Mouse (Mus musculus) ovary, adult 18-20 months (tissue): ENCODE data around the gene Fh1.

ENCODE experiments used
- DNase-seq: peaks from one replicate; pipeline ENCODE4 v3.0.0; 2022; ENCODE audit warnings: low spot score, mixed read lengths

Fh1 gene

DNA sequence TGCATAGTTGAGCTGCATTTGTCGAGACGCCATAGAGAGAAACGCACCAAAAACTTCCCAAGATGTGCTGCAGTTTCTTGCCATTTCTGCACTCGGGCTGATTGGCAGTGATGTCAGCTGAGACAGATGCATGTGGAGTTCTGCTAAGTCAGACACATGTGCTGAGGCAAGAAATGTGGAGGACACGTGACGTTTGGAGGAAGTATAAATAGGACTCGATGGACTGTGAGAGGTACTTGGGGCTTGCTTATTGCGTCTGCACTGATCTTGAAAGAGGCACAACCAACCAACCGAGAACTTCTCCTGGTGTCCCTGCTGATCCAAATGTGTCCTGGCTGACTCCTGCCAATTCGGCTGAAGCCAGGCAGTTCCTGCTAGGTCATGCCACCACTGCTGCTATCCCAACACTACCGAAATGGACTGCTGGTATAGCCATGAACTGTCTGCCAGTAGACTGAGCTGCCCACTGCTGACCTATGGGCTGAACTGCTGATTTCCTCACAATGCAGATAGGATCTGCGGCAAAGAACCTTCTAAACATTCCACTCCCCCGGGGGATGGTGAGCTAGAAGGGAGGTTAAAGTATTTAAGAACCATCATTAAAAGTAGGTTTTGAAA, 5.5 kb downstream of the Fh1 start, which contains the start of gene Kmo:
Gene Kmo, plus strand, starts transcription at position 568 of the 618 bp plus-strand sequence.
- no peak for DNase-seq

DNA sequence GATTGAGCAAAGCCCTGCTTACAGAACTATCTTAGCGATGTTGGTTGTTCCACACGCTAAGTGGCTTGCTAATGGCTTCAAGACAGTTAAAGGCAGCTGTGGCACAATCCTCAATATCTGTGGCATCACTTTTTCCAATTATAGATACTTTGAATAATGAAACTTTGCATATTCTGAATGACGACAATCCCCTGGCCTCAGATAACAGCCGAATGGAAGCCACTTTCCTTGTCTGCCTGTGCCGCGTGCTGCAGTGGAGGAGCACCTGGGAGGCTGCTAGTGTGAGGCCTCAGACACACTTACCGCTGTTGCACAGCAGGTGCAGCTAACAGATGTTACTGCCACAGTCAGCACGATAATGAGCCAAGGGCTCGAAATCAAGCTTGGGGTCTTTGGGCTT, 10.4 kb downstream of the Fh1 start:
- DNase-seq, result no peak

DNA sequence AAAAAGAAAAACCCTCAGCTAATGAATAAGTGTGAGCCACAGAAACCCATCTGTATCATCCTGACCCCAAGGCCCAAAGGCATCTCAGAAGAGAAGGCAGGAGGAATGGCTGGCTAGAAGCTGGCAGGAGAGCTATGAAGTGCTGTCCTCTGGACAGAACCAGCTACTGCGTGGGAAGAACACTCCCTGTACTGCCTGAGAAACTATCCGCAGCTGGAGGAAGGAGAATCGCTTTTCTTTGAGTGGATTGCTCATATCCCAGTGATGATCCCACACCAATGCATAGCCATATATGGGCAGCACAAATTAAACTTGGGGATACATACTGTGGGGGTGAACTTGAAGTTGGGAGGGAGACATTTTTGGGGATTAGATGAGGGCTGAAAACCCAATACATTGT, 16.7 kb downstream of the Fh1 start:
- DNase-seq, result no peak

DNA sequence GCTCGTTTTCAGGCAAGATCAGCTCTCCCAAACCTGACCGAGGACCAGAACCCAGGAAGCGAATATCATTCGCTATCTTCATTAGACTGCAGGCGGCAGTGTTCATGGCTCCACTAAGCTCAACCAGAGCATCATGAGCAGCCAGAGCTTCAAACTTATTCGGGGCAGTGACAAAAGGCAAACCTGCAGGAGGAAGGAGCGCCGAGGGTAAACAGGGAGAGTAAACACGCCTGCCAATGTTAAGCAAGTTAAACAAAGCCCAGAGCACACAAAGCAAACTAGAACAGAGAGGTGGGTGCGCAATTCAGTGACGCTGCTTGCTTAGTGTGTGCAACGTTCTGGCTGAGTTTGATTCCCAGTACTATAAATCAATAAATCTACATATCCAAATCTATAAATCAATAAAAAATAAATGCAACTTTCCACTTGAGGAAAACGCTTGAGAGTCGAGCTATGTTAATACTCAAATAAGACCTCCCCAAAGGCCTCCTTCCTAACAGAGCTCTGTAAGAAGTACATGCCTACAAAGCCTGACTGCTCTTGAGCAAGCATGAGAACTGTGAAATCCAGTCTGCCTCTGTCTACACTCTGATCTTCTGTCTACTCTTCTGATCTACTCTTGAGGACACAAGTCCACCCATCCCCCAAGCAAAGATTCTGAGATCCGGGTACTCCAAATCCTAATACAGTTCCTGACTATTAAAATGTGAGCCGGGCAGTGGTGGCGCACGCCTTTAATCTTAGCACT, 17.4 kb downstream of the Fh1 start:
- no peak for DNase-seq

DNA sequence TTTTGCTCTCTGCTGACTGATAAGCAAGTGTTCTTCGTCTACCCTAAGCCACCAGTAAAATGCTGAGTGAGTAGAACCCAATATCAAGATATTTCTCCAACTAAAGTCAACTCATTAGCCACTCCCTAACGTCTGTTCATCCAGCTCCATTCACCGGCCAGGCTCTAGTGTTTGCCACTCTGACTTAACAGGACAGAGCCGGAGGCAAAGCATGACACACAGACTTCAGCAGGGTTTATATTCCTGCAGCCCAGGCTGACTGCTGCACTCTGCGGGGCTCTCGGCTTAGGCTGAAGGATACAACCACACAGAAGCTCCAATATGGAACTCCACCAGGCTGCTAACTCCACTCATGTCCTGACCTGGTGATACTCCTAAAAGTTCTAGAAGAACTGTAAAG, 18.1 kb downstream of the Fh1 start:
- DNase-seq, result no peak

DNA sequence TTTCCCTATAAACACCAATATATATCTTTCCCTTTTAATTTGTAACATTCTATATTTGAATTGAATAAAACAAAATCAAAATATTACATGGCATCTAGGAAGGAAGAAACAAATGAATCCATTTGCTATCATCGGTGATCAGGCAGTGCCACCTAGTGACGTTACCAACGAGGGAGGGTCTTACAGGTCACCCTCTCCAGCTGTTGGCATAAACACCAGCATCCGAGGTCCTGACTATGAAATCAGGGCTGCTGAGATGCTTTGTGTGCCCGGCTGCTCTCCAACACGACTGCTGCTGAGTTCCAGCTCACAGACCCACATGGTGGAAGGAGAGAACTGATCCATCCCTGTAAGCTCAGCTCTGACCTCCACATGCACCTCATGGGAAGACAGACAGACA, 22.0 kb downstream of the Fh1 start:
- no peak for DNase-seq

DNA sequence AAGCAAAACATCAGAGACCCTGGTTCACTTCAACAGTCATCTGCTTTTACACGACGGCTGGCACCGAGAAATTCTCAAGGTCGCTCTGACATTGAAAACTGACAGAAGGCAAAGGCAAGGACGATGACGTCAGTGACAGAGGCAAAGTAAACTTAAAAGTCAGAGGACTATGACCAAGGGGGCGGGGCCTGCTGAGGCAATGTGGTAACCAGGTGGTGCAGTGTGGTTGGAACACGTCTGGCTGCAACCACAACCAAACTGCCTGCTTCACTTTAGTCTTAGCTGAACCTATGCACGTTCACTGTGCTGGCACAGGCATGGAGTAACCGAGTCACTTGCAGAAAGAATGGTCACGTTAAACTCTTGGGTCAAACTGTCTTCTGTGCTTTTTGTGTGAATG, 23.2 kb downstream of the Fh1 start:
- no peak for DNase-seq

DNA sequence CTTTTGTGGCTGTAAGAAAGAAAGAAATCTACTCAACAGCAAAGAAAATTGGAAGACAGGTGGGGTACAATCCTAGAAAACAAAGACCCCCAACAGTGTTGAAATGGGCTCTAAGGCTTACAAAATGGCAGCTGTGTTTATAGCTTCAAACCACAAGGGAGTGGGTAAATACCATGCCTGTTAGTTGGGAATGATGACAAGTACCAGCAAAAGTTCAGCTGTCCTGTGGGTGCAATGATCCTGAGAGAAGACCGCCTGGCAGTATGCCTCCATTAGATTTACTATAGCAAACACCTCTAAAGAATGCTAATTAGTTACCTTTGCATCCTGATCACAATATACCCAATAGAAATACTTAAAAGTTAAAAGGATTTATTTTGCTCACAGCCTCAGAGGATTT, 32.6 kb downstream of the Fh1 start:
- no peak for DNase-seq

DNA sequence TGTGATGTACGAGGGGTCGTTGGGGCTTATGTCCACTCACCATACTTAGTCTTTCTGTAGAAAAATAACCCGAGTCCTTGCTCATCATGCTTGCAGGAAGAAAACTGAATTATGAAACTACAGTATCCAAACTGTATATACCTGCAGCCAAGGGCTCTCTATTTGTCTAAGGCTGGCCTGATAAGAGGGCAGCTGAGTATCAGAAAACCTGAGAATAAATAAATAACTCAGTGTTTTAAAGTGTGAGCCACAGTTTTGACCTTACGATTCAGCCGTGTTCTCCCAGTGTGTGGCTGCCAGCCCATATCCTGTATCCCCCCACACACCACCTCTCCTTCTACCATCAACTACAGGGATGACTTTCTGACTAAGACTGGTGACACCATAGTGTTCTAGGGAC, 38.8 kb downstream of the Fh1 start:
- no peak for DNase-seq

DNA sequence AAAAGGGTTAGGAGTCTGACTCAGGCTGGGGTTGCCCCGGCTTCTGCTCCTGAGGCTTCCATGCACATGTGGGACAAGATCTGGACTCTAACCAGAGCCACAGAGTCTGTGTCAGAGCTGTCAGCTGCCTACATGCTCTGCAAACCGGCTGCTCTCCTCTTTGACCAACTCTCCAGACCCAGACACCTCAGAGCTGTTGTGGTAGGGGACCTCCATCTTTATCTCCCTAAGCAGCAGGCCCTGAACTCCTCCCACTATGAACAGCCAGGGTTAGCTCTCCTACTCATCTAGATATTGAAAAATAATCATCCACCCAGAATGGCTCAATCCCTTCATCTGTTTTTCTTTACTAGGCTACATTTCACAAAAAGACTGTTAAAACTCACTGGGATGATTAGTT, 40.2 kb downstream of the Fh1 start:
- DNase-seq, result no peak

DNA sequence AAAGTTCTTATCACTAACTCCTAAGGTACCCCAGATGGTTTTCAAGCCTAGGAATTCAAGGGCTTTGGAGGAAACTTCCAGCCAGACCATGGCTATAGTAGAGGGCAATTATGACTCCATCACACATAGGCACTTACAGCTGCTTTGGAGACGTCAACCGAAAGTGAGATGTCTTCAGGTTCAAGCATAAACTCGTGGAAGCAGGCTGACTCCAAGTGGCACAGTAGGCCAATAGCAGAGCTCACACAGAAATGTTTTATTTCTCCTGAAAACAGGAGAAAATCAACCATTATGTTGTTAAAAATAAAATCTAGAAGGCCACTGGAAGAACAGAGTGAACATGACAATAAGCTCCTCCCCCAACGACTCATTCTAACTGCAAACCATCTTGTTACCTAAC, 42.6 kb downstream of the Fh1 start:
- no peak for DNase-seq

DNA sequence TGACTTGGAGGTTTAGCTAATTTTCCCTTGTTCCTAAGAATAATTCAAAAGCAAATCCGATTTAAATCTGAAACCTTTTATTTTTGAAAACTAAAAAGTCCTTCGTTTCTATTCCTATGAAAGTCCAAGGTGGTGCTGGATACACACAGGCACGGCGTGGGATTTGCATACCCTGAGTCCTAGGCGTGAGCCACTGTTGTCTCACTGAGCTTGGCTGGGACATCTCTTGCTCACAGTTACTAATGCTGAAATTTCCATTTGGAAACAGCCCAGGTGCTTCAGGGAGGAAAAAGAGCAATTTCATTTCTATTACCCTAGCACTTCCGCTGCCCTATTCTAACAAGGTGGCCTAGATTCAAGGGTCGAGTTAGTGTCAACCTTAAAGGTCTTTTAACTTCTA, 45.1 kb downstream of the Fh1 start:
- DNase-seq, result no peak

DNA sequence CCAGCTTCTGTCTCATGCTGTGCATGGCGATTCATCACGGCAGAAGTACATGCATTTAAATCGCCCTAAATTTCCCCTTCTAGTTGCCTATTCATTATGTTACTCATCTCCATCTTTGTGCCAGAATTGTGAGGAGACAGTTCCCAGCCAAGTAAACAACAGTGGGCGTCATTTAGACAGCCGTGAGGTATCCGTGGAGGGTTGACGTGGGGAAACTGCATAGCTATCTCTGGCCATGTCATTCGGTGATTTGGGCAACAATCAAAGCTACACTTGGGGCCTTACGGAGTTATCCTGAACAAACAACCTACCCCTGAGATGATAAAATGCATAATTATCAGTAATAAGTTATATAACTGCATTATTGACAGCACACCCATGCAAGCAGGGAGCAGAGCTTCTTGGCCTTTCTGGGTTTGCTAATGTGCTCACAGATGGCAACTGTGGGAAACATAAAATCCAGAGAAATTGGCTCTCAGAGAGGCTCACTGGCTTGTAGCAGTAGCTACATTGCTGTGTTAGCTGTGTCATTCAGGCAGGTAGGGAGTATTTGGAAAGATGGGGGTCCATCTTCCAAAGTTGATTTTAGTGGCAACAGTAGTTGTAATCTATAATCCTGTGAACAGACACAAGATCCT, 45.7 kb downstream of the Fh1 start:
- no peak for DNase-seq

DNA sequence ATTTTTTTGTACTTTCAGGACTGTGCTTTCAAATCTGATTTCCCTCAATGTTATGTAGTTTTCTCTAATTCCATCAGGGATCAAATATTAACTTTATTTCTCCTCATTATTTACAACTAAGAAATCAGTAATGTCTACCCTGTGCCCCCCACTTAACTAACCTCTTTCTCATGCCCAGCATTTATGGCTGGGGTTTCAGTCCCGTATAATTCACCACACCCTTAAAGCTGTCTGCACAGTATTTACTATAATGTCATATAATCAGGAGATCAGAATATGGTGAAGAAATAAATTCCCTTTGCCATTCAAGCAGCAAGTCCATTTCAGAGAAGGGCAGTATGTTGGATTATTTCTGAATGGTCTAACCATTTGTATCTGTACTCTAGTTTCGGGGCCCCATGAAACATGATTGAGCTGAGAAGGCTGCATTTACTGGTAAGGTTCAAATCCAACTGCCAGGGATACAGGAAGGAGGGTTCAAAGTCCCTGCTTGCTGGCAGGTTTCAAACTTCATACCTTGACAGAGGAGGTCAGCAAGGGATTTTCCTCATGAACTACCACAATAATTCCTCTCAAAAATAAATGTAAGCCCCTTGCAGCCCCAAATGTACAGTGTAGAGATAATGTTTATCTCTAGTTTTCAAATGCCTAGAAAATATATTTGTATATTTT, 46.9 kb downstream of the Fh1 start:
- no peak for DNase-seq

DNA sequence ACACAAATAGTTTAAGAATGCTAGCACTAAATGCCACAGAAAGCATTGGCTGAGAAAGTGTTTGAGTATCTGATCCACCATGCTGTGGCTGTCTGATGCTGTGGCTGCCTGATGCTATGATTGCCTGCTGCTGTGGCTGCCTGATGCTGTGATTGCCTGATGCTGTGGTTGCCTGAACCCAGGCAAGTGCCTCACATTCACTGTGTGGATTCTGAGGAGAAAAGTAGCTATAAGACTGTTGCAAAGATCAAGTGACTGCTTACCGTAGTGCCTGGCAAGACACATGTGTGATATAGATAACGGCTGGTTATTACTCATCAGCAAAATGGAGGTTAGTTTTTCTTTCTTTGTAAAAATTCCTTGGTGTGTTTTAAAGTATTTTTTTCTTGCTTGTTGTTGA, 51.3 kb downstream of the Fh1 start:
- DNase-seq, result no peak

DNA sequence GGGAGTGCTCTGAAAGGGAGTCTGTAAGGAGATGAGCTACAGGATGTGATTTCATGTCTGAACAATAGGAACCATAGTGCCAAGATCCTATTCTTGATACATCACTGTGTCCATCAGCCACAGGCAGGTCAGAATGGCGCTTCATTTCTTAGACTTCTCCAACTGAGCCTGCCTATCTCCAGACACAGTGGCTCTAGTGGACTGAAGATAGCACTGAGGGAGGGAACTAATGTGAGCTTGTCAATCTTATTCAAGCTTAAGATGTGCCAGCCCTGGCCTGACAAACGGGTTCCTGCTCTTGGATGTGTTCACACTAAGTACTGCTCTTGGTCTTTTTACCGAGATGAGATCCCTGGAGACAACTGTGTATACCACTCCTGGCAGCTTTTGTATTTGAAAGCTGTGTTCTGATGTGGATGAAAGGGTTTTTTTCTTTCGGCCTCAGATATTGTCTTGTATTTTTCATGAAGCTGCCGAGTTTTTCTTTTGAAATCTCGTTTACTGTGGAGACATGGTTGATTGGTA, 59.8 kb downstream of the Fh1 start:
- no peak for DNase-seq

DNA sequence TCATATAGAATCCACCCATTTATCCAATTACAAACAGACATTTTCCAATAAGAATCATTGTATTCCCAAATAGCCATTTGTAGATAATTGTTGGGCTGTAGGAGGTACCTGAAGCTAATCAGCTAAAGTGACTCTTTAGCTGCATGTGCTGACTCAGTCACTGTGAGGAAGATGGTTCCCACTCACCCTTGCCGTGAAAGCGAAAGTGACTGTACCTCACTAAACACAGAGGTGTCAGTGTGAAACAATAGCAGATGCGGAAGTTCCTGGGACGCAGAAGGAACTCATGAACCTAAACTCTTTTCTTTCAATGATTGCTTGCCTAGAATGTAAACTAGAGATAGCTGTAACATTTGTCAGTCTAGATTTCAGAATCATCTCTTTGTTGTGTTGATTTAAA, 61.1 kb downstream of the Fh1 start:
- no peak for DNase-seq

DNA sequence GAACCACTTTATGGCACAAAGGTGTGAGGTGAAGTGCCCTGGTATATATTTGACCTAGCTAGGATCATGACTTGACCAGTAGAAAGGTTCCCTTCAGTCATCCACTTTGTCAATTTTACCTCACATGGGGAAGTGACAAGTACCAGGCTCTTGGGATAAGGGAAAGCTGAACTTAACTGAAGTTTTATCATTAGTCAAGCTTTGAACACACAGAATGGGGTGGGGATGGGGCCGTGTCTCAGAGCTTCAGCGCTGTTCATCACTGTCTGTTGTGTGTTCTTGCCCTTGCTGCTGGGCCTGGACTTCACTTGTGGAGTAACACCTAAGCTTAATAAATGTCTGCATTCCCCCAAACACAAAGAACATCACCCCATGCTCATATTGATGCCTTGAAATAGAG, 63.1 kb downstream of the Fh1 start:
- DNase-seq, result no peak

DNA sequence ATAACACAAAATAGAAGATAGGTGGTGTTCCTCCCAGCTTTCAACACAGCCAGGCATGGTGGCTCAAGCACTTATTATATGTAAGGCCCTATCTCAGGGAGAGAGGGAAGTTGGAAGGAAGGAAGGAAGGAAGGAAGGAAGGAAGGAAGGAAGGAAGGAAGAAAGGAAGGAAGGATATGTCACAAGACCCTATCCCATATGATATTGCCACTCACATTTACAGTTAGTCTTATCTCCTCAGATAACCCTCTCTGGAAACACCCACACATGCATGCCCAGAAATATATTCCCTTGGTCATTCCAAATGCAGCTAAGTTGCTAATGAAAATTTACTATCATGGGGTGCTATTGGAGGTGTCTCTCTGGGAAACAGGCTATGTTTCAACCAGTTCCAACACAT, 63.6 kb downstream of the Fh1 start:
- DNase-seq, result no peak

DNA sequence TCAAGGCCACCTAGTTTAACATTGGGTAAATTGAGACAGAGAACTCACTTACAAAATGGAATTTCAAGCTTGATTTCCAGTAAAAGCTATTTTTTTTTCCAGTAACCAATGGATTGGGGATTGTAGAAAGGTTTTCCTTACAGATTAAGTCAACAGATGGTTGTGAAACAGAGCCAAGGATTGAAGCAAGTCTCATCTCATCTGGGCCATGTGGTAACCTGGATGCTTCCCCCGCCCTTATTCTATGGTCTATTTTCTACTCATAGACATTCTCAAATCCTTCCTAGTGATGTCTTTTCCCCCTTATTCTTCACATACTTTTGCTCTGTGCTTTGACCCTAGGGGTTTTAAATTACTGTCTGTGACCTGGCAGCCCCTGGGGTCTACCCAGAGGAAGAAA, 70.8 kb downstream of the Fh1 start:
- no peak for DNase-seq

DNA sequence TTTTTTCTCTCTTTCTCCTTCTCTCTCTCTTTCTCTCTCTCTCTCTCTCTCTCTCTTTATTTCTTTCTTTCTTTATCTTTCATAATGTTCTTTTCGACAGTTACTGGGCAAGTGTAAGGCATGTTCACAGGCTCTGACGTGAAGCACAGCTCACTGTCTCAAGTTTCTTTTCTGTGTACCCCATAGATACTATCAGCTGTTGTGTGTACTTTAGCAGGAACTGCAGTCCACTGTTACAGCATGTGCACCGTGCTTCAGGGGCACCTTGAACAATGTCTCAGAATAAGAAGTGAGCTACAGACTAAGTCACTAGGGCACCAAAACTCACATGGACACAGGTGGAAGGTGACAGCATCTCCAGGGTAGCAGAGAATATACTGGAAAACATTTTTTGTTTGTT, 73.0 kb downstream of the Fh1 start:
- no peak for DNase-seq

DNA sequence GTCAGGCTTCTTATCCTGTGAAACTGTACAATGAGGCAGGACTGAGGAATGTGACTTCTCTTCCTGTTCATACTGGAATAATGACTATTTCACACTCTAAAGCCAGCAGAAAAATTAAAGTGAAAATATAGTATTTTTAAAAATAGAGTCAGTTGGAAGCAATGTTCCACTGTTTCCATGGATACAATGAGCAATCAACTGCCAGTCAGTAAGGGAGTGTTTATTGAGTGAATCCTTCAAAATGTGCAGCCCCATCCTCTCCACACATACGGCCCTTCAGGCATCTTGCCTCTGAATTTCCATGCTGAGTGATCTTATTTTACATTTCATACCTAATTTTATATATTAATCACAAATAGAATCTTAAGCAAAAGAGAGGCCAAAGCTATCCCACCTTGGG, 74.8 kb downstream of the Fh1 start:
- DNase-seq, result no peak
